Mouse (Mus musculus): Measurements from ENCODE around the gene Cetn4. TPM values are rescaled to one million over a fixed set of nuclear protein-coding genes. Genes with fewer than 3 reads are reported as not detected.

Cetn4 gene
- total RNA-seq, 1 experiment from 2014 or later, result 5.9 TPM

DNA sequence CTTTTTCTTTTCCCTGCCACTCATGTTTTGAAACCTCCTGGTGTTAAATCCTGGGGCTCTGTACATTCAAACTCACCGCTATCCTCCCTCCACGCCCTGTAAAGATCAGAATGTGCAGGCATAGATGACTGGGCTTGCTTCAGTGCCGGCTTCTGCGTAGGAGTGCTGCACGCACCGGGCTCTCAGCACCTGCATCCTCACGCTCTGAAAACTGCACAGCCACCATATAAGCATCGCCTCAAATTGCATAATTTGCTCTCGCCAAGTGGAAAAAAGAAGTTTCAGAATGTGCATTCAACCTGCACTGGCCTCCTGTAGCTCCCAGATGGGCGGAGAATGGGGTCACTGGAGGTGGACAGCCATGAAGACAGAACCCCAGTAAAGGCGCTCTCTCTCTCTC lies 44.2 kb downstream of the Cetn4 start:
- ATAC-seq (replicated peaks in 1 of 2; ENCODE audit: insufficient read depth in 1 of 2, low FRiP score in 2 of 2, low TSS enrichment in 1 of 2, low read depth in 1 of 2, poor library complexity in 2 of 2, severe bottlenecking in 2 of 2), result no peak

DNA sequence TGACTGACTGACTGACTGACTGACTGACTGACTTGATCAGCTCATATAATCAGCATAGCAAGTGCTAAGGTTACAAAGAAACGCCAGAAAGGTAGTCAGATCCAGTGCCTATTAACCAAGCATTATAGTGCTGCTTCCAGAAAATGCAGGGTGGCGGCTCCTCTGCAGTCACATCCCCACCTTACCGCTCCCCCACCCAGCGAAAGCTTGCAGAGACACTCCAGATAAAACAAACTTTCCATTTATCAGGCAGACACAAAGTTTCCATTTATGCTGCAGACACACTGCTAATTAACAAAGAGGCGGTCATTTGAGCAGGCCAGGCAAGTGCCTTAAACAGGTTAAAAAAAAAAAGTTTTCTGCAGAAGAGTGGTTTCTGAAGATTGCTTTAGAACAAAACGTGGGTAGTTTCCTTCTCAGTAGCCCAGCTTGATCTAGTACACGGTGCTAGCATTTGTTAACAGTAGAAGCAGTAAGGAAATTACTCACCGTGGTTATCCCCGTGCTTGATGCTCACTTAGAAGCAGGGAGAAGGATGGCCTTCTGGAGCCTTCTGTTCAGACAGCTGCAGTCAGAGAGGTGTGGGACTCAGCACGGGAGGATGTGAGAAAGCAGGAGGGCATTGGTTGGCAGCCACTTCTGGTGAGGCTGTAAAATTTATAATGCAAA lies 53.0 kb downstream of the Cetn4 start:
- no peak for ATAC-seq (replicated peaks in 1 of 2; ENCODE audit: insufficient read depth in 1 of 2, low FRiP score in 2 of 2, low TSS enrichment in 1 of 2, low read depth in 1 of 2, poor library complexity in 2 of 2, severe bottlenecking in 2 of 2)

DNA sequence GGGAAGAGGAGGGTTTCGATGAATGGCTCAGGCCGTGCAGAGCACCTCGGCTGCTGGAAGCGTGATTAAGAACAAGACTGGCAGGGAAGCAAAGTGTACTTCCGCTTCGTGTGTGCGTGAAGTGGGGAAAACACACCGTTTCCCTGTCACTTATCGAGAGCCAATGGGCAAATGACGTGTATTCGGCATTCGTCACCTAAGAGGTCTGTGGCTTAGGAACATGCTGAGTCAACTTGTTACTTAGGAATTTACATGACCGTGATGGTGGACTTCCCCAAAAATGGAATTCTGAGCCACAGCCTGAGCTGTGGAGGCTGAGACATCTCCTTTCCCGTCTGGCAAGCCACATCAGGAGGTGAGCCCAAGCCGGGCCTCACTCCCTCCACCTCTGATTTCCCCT lies 54.7 kb downstream of the Cetn4 start:
- no peak for ATAC-seq (replicated peaks in 1 of 2; ENCODE audit: insufficient read depth in 1 of 2, low FRiP score in 2 of 2, low TSS enrichment in 1 of 2, low read depth in 1 of 2, poor library complexity in 2 of 2, severe bottlenecking in 2 of 2)

Other genes starting within 250 kb of the Cetn4 start
- not detected in 2 replicates for gene Adad1, start 249.2 kb downstream of the Cetn4 start, total RNA-seq (2017)
- gene Il2, start 186.7 kb downstream of the Cetn4 start, total RNA-seq (2017), result not detected in 2 replicates
- gene Il21, start 80.1 kb downstream of the Cetn4 start, total RNA-seq (2017), result not detected in 2 replicates
- 8.4 and 8.9 TPM in 2 replicates for gene Bbs12, start 154 bp downstream of the Cetn4 start, total RNA-seq (2017)
- gene Fgf2, start 35.6 kb upstream of the Cetn4 start, total RNA-seq (2017), result under 0.01 and 0.38 TPM in 2 replicates
- gene Spata5, start 107.2 kb upstream of the Cetn4 start, total RNA-seq (2017), result 114 and 219 TPM in 2 replicates
- gene Nudt6, start 107.5 kb upstream of the Cetn4 start, total RNA-seq (2017), result 28.1 and 34.9 TPM in 2 replicates